Mouse (Mus musculus) CD4-positive, CD25-positive, alpha-beta regulatory T cell (primary cell): ENCODE results near the gene Lekr1. TPM values are rescaled to one million over a fixed set of nuclear protein-coding genes. Genes with fewer than 3 reads are reported as not detected.

Source experiments
- polyA plus RNA-seq: library from polyadenylated mRNA; unstranded; fragments of 100-300 nt; shearing (Covaris generic); gene quantifications from one replicate; pipeline ENCODE4 v1.2.1, GENCODE M21; 2017

The Lekr1 gene
- 0.74 TPM for polyA plus RNA-seq

DNA sequence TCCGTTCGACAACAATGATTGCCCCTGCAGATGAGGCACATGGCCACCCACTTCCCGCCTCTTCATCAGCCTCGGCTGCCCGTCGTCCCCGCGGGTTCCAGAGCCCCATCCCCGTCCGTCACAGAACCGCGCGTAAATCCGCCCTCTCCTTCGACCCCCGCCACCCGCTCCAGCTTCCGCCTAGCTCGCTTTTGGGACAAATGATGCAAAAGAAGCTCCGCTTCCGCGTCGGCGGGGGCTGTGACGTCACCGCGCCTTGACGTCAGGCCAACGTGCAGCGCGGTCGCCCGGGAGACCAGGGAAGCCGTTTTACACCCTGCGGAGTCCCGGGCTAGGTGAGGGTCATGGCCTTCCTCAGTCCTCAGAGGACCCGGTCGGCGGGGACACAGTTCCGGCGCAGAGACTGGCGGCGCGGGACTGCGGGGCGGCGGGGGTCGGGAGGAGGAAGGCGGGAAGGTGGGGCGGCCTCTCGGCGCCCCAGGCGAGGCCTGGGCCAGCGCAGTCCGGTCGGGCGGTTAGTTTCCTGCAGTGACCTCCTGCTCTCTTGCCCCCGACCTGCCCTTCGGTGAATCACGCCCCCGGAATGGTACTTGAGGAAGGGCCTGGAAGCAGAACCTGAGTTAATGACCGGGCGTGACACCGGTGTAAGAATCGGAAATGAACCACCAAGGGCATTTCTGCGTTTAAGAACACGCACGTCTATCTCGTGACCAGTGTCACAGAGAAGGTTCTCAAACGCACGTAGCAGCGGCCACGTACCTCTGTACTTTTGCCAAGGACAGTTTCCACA is at the start of gene Lekr1:
Gene Lekr1, plus strand, starts transcription at position 252 of the 790 bp plus-strand sequence.

Other genes with a start within 250 kb of the Lekr1 start
- gene Tiparp, start 137.8 kb upstream of the Lekr1 start, polyA plus RNA-seq, result 17.9 TPM